Mouse (Mus musculus) R1 (cell line): ENCODE data around the gene Sbk3.
A peak's percentile ranks its signal among the peaks of the same experiment; 100 is the strongest.

Source experiments
- DNase-seq: peaks from one replicate; pipeline ENCODE4 v3.0.0-alpha.2; 2018; ENCODE audit warnings: low read depth, low spot score

Sbk3 gene

DNA sequence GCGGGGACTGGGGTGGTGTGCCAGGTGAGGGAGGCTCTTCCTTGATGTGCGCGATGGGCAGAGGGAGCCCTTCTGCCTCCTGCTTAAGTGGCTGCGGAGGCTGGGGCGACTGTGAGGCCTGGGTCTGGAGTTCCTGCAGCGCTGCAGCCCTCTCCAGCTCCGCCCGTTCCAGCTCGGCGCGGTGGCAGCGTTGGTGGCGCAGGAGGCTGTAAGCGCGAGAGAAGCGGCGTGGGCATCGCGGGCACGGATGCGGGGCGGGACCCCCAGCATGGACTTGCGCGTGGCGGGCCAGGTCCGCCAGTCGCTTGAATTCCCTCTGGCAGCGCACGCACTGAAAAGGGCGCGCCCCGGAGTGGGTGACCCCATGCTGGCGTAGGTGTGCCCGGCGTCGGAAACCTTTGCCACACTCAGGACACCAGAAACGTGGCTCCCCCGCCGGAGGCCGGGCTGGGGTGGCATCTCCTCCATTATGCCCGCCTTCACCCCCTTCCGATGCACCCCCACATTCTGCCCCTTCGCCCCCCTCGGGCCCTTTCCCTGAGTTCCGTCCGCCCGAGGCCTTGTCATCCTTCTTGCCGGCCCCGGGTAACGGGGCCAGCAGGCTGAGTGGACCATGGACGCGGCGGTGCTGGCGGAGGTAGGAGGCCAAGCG, 22.5 kb upstream of the Sbk3 start:
- no peak for DNase-seq

GRCm38 (mm10) chr7:4988250-4988649, 17.3 kb upstream of the Sbk3 start:
- no peak for DNase-seq

- peak; percentile 72 for DNase-seq
These were observed 5.9 kb upstream of the Sbk3 start for GRCm38 (mm10) chr7:4976832-4977231.

GRCm38 (mm10) chr7:4975455-4975854, 4.5 kb upstream of the Sbk3 start:
- no peak for DNase-seq

GRCm38 (mm10) chr7:4972321-4973047, 1.5 kb upstream of the Sbk3 start:
- no peak for DNase-seq

- DNase-seq, result no peak
These were observed 742 bp upstream of the Sbk3 start for GRCm38 (mm10) chr7:4971710-4972109.

- DNase-seq, result no peak
These were observed 6.0 kb downstream of the Sbk3 start for GRCm38 (mm10) chr7:4964988-4965387.

GRCm38 (mm10) chr7:4964272-4964671, 6.7 kb downstream of the Sbk3 start, which contains the start of gene Sbk2:
Gene Sbk2, minus strand, starts transcription at chr7:4964406.
- peak; percentile 89 for DNase-seq

GRCm38 (mm10) chr7:4963527-4963926, 7.4 kb downstream of the Sbk3 start:
- no peak for DNase-seq

DNA sequence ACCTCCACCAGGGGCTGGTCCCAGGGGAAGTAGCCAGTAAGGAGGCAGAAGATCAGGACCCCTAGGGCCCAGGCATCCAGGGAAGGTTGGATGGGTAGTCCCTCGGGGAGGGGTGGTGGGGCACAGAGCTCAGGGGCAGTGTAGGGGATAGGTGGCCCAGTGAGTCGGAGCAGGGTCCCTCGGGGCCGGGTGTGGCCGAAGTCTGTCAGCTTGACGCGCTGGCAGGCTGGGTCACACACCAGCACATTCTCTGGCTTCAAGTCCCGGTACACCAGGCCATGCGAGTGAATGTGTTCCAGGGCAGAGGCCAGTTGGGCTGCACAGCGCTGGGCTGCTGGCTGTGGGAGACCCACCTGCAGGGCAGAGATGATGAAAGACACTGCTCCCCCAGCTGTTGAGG, 13.6 kb downstream of the Sbk3 start:
- no peak for DNase-seq

DNA sequence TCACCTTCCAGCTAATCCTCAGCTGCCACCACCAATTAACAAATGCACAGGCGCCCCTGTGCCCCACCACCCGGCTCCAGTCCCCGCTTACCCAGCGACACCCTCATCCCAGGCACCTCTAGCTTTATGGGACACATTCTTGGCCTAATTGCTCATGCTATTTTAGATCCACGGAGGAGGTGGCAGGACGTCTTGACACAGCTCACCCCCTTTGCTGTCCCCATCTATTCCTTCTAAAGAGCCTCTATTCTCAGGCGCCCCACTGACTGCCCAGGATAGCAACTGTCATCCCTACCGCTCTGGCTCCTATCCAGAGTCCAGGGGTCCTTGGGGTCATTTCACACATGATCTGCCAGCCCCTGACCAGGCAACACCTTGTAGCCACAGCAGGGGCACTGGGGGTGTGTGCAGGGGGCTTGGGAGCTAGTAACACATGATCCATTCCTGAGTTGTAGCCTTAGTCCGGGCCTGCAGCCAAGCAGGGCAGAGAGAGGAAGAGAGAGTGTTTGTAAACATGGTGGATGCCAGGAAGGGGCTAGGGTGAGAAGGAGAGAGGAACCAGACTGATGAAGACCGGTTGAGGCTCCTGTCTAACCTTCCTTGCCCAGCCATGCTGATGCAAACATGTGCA, 17.0 kb downstream of the Sbk3 start:
- no peak for DNase-seq

DNA sequence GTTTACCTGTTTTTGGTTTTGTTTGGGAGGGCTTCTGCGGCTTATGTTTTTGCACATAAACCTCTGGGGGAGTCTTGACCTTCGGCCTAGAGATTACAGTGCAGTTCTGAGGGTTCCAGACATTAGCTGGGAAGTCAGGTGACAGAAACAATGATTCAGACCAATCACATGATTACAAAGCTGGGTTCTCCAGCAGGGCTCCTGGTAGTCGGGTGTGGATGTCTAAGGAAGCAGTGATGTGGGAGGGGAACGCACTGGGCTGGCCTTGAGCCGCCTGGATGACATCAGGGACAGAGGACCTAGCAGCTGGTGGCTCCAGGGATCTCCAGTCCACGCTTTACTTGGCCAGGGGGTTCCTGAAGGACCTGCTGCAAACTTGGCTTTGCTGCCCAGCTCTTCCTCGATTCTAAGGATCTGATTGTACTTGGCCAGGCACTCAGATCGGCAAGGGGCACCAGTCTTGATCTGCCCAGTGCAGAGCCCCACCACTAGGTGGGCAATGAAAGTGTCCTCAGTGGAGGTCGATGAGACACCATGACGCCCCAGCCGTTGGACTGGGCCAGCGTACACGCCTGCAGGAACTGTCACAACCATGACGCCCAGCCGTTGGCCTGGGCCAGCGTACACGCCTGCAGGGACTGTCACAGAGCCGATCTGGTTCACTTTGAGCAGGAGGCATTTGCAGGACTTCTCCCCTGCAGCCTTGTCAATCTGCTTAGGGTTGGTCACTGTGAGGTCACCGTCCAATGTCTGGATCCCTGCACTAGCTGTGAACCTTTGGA, 20.2 kb downstream of the Sbk3 start:
- peak; percentile 26 for DNase-seq

DNA sequence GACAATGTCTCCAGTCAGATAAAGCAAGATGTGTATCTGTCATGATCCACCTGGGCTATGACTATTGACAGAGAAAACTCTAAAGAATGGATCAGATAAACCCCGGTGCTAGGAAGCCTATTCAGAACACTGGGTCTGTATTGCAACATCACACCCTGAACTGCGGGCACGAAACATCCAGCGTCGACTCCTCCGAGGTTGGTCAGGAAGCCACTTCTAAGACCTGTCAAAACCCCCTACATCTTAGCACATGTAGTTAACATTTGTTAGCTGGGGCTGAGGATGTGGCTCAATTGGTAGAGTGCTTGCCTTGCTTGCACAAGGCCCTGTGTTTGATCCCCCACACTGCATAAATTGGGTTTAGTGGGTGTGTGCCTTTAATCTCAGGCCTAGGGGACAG, 22.6 kb downstream of the Sbk3 start:
- no peak for DNase-seq

GRCm38 (mm10) chr7:4947855-4948254, 23.1 kb downstream of the Sbk3 start:
- no peak for DNase-seq

GRCm38 (mm10) chr7:4943223-4943815, 27.6 kb downstream of the Sbk3 start:
- peak; percentile 94 for DNase-seq

GRCm38 (mm10) chr7:4942673-4943072, 28.3 kb downstream of the Sbk3 start:
- no peak for DNase-seq

DNA sequence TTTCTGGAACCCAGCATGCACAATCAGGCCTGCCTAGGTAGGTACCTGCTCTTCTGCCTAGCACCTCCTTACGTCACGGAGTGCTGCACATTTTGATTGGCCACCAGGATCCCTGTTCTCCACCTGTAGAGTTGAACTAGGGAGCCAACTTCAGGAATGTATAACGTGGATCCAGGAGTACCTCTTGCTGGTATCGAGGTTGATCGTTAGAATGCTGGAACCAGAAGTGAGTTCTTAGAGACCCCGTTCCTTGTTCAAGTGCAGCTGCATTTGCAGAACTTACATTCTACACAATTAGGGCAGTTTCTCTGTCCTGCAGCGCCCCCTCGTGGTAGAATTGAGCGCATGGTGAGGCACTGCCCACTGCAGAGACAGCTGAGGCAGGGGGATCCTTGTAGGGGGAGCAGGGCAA, 30.9 kb downstream of the Sbk3 start:
- DNase-seq, result peak; percentile 90

DNA sequence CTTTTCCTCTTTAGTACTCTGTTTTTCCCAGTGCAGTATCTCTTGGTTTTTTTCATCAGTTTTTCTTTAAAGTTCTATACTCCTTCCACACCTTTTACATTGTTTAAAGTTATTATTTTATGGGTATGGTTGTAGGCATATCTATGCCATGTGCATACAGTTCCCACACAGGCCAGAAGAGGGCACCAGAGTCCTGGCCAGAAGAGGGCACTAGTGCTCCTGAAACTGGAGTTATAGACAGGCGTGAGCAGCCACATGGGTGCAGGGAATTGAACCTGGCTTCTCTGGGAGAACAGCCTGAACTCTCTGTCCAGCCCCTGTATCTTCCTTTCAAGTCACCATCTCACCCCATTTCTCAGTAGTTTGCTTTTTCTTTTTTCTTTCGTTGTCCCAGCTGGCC, 32.5 kb downstream of the Sbk3 start:
- peak; percentile 74 for DNase-seq

DNA sequence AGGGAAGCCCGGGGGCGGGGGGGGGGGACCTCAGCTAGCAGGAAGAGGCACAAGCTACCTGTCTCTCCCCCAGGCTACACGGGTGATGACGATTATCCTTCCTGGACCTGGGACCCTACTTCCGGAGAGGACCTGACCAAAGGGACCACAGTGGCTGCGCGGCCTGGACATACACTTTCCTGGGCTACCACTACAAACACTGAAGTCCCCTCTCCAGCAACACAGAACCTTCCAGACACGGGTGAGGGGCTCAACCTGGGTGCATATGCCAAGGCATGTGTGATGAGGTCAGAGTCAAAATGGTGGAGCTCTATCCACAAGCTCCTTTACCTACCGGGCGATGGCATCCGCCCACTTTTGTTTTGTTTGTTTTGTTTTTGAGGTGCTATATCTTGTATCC, 33.6 kb downstream of the Sbk3 start:
- no peak for DNase-seq

DNA sequence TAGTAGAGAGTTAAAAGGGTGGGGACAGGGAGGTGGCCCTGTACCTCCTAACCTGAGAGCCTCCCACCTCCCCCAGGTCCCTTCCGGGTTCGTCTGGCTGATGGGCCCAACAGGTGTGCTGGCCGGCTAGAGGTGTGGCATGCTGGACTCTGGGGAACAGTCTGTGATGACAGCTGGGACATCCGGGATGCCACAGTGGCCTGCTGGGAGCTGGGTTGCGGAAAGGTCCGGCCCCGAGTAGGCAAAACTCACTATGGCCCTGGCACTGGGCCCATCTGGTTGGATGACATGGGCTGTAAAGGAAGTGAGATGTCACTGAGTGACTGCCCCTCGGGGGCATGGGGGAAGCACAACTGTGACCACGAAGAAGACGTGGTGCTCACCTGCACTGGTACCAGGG, 34.1 kb downstream of the Sbk3 start:
- no peak for DNase-seq

GRCm38 (mm10) chr7:4934160-4934914, 36.6 kb downstream of the Sbk3 start:
- peak; percentile 54 for DNase-seq
